Mouse (Mus musculus) heart, adult 2 months (tissue): Measurements from ENCODE around the gene Meioc.
"Not testable (repeated sequence)": the region's sequence is repeated elsewhere in the genome, so short reads cannot be mapped to it uniquely, and the experiment has no call there.

ENCODE experiments used
- CTCF ChIP-seq: fragments of 200-600 bp; IDR thresholded peaks from 2 replicates; pipeline ENCODE4 v1.8.1; 2022; ENCODE audit warnings: antibody characterized with exemption, mild to moderate bottlenecking, moderate library complexity
- EP300 ChIP-seq: fragments of 200-500 bp; IDR thresholded peaks from 2 replicates; pipeline ENCODE4 v1.6.1; 2011; ENCODE audit warnings: low read depth, low read length, control low read depth; ENCODE audit not compliant: insufficient read depth
- POLR2A ChIP-seq: fragments of 200-500 bp; IDR thresholded peaks from 2 replicates; pipeline ENCODE4 v1.6.1; 2011; ENCODE audit warnings: mild to moderate bottlenecking, low read depth, low read length, control low read depth; ENCODE audit not compliant: insufficient read depth

DNA sequence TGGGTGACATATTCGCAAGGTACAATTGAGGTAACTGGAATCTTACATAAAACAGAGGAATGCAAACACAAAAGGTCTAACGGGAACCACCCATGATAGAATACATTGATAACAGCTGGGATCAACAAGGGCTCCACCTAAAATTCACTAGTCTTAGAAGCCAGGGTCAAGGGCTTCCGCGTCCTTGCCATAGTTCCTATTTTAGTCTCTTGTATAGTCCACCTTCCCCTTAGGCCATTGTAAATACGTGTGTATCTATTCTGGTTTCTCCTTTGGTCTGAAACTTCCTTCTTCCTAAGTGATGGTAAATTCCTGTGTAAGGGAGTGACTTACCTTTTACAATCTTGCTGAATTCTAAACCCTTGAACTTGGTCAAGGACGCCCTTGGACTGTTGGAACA, 38.7 kb downstream of the Meioc start:
- TF ChIP-seq CTCF, POLR2A, EP300: not testable (repeated sequence)
